Mouse (Mus musculus) hindbrain, embryonic 14.5 days (tissue): ENCODE results near the gene Klhdc8b. TPM values are rescaled to one million over a fixed set of nuclear protein-coding genes. Genes with fewer than 3 reads are reported as not detected.

Source experiments
- ATAC-seq: fragments of 200-750 bp; cut with Nextera tagmentation; 2 replicates; pipeline ENCODE4 v1.8.0; 2017; ENCODE audit warnings: moderate number of reproducible peaks, mild to moderate bottlenecking, moderate TSS enrichment, moderate library complexity; ENCODE audit not compliant: low FRiP score
- DNase-seq: peaks from one replicate; pipeline ENCODE4 v3.0.0-alpha.2; 2015; ENCODE audit warnings: low spot score
- H3K27ac ChIP-seq: fragments of 300-500 bp; sonication (generic); 2 replicates; pipeline ENCODE4 v1.5.1; 2014; ENCODE audit warnings: mild to moderate bottlenecking, moderate library complexity
- H3K27me3 ChIP-seq: fragments of 300-500 bp; sonication (generic); 2 replicates; pipeline ENCODE4 v1.6.1; 2014; ENCODE audit warnings: mild to moderate bottlenecking, low read length, mixed read lengths; ENCODE audit not compliant: control insufficient read depth, insufficient read depth
- H3K36me3 ChIP-seq: fragments of 300-500 bp; sonication (generic); replicated peaks from 2 replicates; pipeline ENCODE4 v1.6.1; 2014; ENCODE audit not compliant: control insufficient read depth, insufficient read depth
- H3K4me1 ChIP-seq: fragments of 300-500 bp; sonication (generic); replicated peaks from 2 replicates; pipeline ENCODE4 v1.6.1; 2014; ENCODE audit warnings: antibody characterized with exemption, low read length, mixed read lengths; ENCODE audit not compliant: control insufficient read depth, insufficient read depth
- H3K4me2 ChIP-seq: fragments of 300-500 bp; sonication (generic); replicated peaks from 2 replicates; pipeline ENCODE4 v1.6.1; 2014; ENCODE audit warnings: mild to moderate bottlenecking, moderate library complexity
- H3K4me3 ChIP-seq: fragments of 300-500 bp; sonication (generic); replicated peaks from 2 replicates; pipeline ENCODE4 v1.5.1; 2014; ENCODE audit warnings: mild to moderate bottlenecking, low read length
- H3K9ac ChIP-seq: fragments of 300-500 bp; sonication (generic); 2 replicates; pipeline ENCODE4 v1.6.1; 2014
- H3K9me3 ChIP-seq: fragments of 300-500 bp; sonication (generic); 2 replicates; pipeline ENCODE4 v1.6.1; 2016; ENCODE audit warnings: low read length; ENCODE audit not compliant: control insufficient read depth
- WGBS: fragments of 180-500 bp; shearing (Covaris S2); extraction: QIAGEN DNeasy Blood & Tissue Kit; methylation state at CpG from one replicate; pipeline ENCODE4 v1.1.7; 2014; 5-methylcytosine and 5-hydroxymethylcytosine counted together
- polyA plus RNA-seq: library from polyadenylated mRNA; unstranded; fragments of >200 nt; fragmentation: Nextera tagmentation; extraction: Ambion mirVana; gene quantifications from 2 replicates; pipeline ENCODE4 v1.2.1, GENCODE M21; 2014

Gene Klhdc8b
- polyA plus RNA-seq, 1 experiment from 2014 or later: 57.2 TPM

GRCm38 (mm10) chr9:108411381-108411942 lies 49.9 kb downstream of the Klhdc8b start:
- Histone ChIP-seq H3K4me2 (no peak overlapping the region), H3K4me1 (no peaks in the 10 kb centered on the region), H3K4me3 (no peak overlapping the region), H3K27me3 (no peaks in the 10 kb centered on the region), H3K36me3 (no peaks in the 10 kb centered on the region), H3K9me3 (no peaks in the 10 kb centered on the region), H3K27ac (no peak overlapping the region), H3K9ac (no peak overlapping the region)
- ATAC-seq: no peak
- 73% methylated on average over 9 of the region's 9 CpGs for WGBS
- DNase-seq: no peak

GRCm38 (mm10) chr9:108409535-108409934 lies 51.8 kb downstream of the Klhdc8b start:
- H3K36me3 ChIP-seq: no peaks in the 10 kb centered on the region
- no peak overlapping the region for H3K4me2 ChIP-seq
- 91% methylated on average over 4 of the region's 4 CpGs for WGBS
- H3K4me3 ChIP-seq: no peak overlapping the region
- H3K4me1 ChIP-seq: no peaks in the 10 kb centered on the region
- DNase-seq: no peak
- no peaks in the 10 kb centered on the region for H3K9me3 ChIP-seq
- no peak for ATAC-seq
- no peak overlapping the region for H3K9ac ChIP-seq
- no peak overlapping the region for H3K27ac ChIP-seq
- H3K27me3 ChIP-seq: no peaks in the 10 kb centered on the region

GRCm38 (mm10) chr9:108404451-108404850 lies 56.9 kb downstream of the Klhdc8b start:
- DNase-seq: no peak
- Histone ChIP-seq H3K27me3 (no peaks in the 10 kb centered on the region), H3K4me1 (peaks cover 9% of the 10 kb centered on the region; the same call in 1 of the 2 replicates), H3K9ac (no peak overlapping the region), H3K27ac (no peak overlapping the region), H3K36me3 (no peaks in the 10 kb centered on the region), H3K9me3 (no peaks in the 10 kb centered on the region), H3K4me3 (no peak overlapping the region), H3K4me2 (no peak overlapping the region)
- no peak for ATAC-seq
- WGBS: 78% methylated on average over 8 of the region's 8 CpGs

GRCm38 (mm10) chr9:108403081-108403480 lies 58.3 kb downstream of the Klhdc8b start:
- Histone ChIP-seq H3K4me3 (no peak overlapping the region), H3K36me3 (no peaks in the 10 kb centered on the region), H3K9me3 (no peaks in the 10 kb centered on the region), H3K4me1 (peaks cover 9% of the 10 kb centered on the region; the same call in 1 of the 2 replicates), H3K27me3 (no peaks in the 10 kb centered on the region), H3K27ac (no peak overlapping the region), H3K9ac (no peak overlapping the region), H3K4me2 (no peak overlapping the region)
- WGBS: 76% methylated on average over 4 of the region's 4 CpGs
- no peak for DNase-seq
- no peak for ATAC-seq

GRCm38 (mm10) chr9:108401186-108401960 lies 60.0 kb downstream of the Klhdc8b start:
- no peak for ATAC-seq
- no peaks in the 10 kb centered on the region for H3K36me3 ChIP-seq
- 31% methylated on average over 7 of the region's 7 CpGs for WGBS

GRCm38 (mm10) chr9:108398324-108398723 lies 63.1 kb downstream of the Klhdc8b start:
- Histone ChIP-seq H3K4me2 (no peak overlapping the region), H3K27ac (no peak overlapping the region), H3K9ac (no peak overlapping the region), H3K4me3 (no peak overlapping the region), H3K9me3 (no peaks in the 10 kb centered on the region), H3K4me1 (peaks cover 9% of the 10 kb centered on the region; the same call in 1 of the 2 replicates), H3K27me3 (no peaks in the 10 kb centered on the region), H3K36me3 (peaks cover 8% of the 10 kb centered on the region)
- ATAC-seq (no peak), DNase-seq (no peak)
- WGBS: 91% methylated on average over 3 of the region's 3 CpGs

More at GRCm38 (mm10) chr9:108401186-108401960, 60.0 kb downstream of the Klhdc8b start:
- Histone ChIP-seq H3K27ac (peak overlapping the region; percentile 57), H3K9me3 (no peaks in the 10 kb centered on the region), H3K9ac (no peak overlapping the region), H3K4me2 (no peak overlapping the region), H3K4me1 (peaks cover 9% of the 10 kb centered on the region; the same call in 1 of the 2 replicates), H3K4me3 (no peak overlapping the region), H3K27me3 (no peaks in the 10 kb centered on the region)
- DNase-seq: peak; percentile 50

Other genes with a start within 250 kb of the Klhdc8b start
- gene Dag1, start 197.6 kb downstream of the Klhdc8b start, polyA plus RNA-seq: 76.7 and 83.0 TPM in 2 replicates
- 136 and 137 TPM in 2 replicates for gene Nicn1, start 171.2 kb downstream of the Klhdc8b start, polyA plus RNA-seq
- gene Amt, start 164.7 kb downstream of the Klhdc8b start, polyA plus RNA-seq: 18.6 and 24.4 TPM in 2 replicates
- 206 and 214 TPM in 2 replicates for gene Rhoa, start 155.5 kb downstream of the Klhdc8b start, polyA plus RNA-seq
- 49.5 and 59.9 TPM in 2 replicates for gene Tcta, start 155.4 kb downstream of the Klhdc8b start, polyA plus RNA-seq
- 462 and 488 TPM in 2 replicates for gene Gpx1, start 122.7 kb downstream of the Klhdc8b start, polyA plus RNA-seq
- gene Usp4, start 113.7 kb downstream of the Klhdc8b start, polyA plus RNA-seq: 127 TPM in 2 replicates
- gene 1700102P08Rik, start 68.8 kb downstream of the Klhdc8b start, polyA plus RNA-seq: 1.7 and 2.2 TPM in 2 replicates
- gene Ccdc36, start 33.1 kb downstream of the Klhdc8b start, polyA plus RNA-seq: 1.6 TPM in 2 replicates
- not detected in 2 replicates for gene BC048562, start 25.1 kb downstream of the Klhdc8b start, polyA plus RNA-seq
- gene Ccdc71, start 1.1 kb downstream of the Klhdc8b start, polyA plus RNA-seq: 44.9 and 51.4 TPM in 2 replicates
- 18.9 and 19.4 TPM in 2 replicates for gene Lamb2, start 18.2 kb upstream of the Klhdc8b start, polyA plus RNA-seq
- gene Usp19, start 29.0 kb upstream of the Klhdc8b start, polyA plus RNA-seq: 64.9 and 69.7 TPM in 2 replicates
- 61.6 and 66.6 TPM in 2 replicates for gene Qars, start 46.1 kb upstream of the Klhdc8b start, polyA plus RNA-seq
- gene Qrich1, start 55.2 kb upstream of the Klhdc8b start, polyA plus RNA-seq: 119 and 128 TPM in 2 replicates
- gene Impdh2, start 98.7 kb upstream of the Klhdc8b start, polyA plus RNA-seq: 107 and 110 TPM in 2 replicates
- 80.9 and 93.2 TPM in 2 replicates for gene Ndufaf3, start 105.9 kb upstream of the Klhdc8b start, polyA plus RNA-seq
- 241 and 242 TPM in 2 replicates for gene Dalrd3, start 108.3 kb upstream of the Klhdc8b start, polyA plus RNA-seq
- gene Wdr6, start 117.2 kb upstream of the Klhdc8b start, polyA plus RNA-seq: 240 and 242 TPM in 2 replicates
- 29.7 and 33.2 TPM in 2 replicates for gene P4htm, start 136.1 kb upstream of the Klhdc8b start, polyA plus RNA-seq
- gene Arih2, start 187.8 kb upstream of the Klhdc8b start, polyA plus RNA-seq: 37.7 and 44.0 TPM in 2 replicates
- 25.6 and 31.4 TPM in 2 replicates for gene Slc25a20, start 200.5 kb upstream of the Klhdc8b start, polyA plus RNA-seq
- 70.8 and 82.7 TPM in 2 replicates for gene Prkar2a, start 227.7 kb upstream of the Klhdc8b start, polyA plus RNA-seq